10 mouse cellular contexts compared by ENCODE assay signal in the genomic region with DNA sequence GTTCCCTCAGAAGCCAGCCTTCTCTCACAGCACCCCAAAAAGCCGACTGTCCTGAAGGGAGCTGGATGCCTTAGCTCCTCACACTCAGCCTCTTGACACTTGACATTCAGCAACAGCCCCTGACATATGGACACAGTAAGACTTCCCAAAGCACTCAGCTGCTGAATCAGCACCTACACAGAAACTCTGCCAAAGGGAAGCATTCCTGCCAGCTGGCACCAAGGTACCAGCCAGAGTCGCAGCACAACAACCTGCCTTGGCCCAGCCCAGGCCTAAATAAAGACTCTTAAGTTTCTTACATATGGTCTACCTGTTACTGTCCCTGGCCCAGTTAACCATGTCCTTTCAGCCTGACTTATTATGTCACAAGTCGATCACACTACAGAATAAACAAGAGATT. TPM values are rescaled to one million over a fixed set of nuclear protein-coding genes. Genes with fewer than 3 reads are reported as not detected.
DNase-seq lines count a peak whose midpoint lies in the region; ATAC-seq lines count a peak whose summit lies in the region.
"Had no signal": no experiment of that assay in that cellular context is flagged by ENCODE, and none has a peak within 500 bp of the region (broad histone marks: within the 10 kb centered on the region; RNA-seq: fewer than 3 reads in every experiment).

No protein-coding gene starts in this region.

- ATAC-seq in heart, embryonic 11.5 days (replicated peaks; ENCODE audit: insufficient number of reproducible peaks, low FRiP score, low TSS enrichment), result no peak

- no peak overlapping the region for H3K4me2 ChIP-seq in heart, embryonic 11.5 days
- H3K4me2 ChIP-seq: liver, embryonic 13.5 days had no signal

- no peaks in the 10 kb centered on the region for H3K4me1 ChIP-seq in heart, embryonic 11.5 days (ENCODE audit: control insufficient read depth, insufficient read depth, low read length)
- H3K4me1 ChIP-seq in brown adipose tissue, adult 24 weeks (ENCODE audit: control insufficient read depth, insufficient read depth, insufficient read length, low read length), result peaks cover 4% of the 10 kb centered on the region; the same call in 1 of the 2 replicates
- H3K4me1 ChIP-seq in forebrain, embryonic 10.5 days, result no peaks in the 10 kb centered on the region
- H3K4me1 ChIP-seq: liver, embryonic 13.5 days had no signal

- no peak overlapping the region for H3K9ac ChIP-seq in heart, embryonic 11.5 days (ENCODE audit: low read depth, low read length)
- H3K9ac ChIP-seq: liver, embryonic 13.5 days had no signal

- H3K9me3 ChIP-seq in heart, embryonic 11.5 days (replicated peaks; ENCODE audit: control insufficient read depth, low read length), result no peaks in the 10 kb centered on the region
- no peaks in the 10 kb centered on the region for H3K9me3 ChIP-seq in forebrain, embryonic 10.5 days
- H3K9me3 ChIP-seq: liver, embryonic 13.5 days had no signal

- 92% methylated on average over 3 of the region's 3 CpGs for WGBS in heart, embryonic 11.5 days (ENCODE audit: insufficient replicate concordance)
- whole genome bisulfite sequencing in forebrain, embryonic 10.5 days, result 90% methylated on average over 3 of the region's 3 CpGs

- peak; percentile 29 for DNase-seq in heart, adult 8-10 months (ENCODE audit: low spot score)
- DNase-seq in adipocyte (ENCODE audit: low spot score), result peak; percentile 91
- peak; percentile 75 for DNase-seq in gastrocnemius, postnatal 25 days
- DNase-seq in thymus, postnatal 10 days (ENCODE audit: low spot score in 2 of 2), result no peak
- no peak for DNase-seq in forebrain, embryonic 10.5 days (ENCODE audit: extremely low spot score, low spot score)
- DNase-seq: liver, embryonic 13.5 days had no signal

- H3K4me3 ChIP-seq in heart, embryonic 11.5 days (ENCODE audit: low read depth, low read length), result no peak overlapping the region
- no peak overlapping the region for H3K4me3 ChIP-seq in brown adipose tissue, adult 24 weeks (ENCODE audit: insufficient read depth, low read depth, low read length)
- H3K4me3 ChIP-seq in forebrain, embryonic 10.5 days, result no peak overlapping the region
- H3K4me3 ChIP-seq: erythroblast, embryonic 14.5 days; liver, embryonic 13.5 days; myocyte had no signal

- no peak overlapping the region for H3K27ac ChIP-seq in heart, embryonic 11.5 days (ENCODE audit: low read depth, low read length)
- H3K27ac ChIP-seq in brown adipose tissue, adult 24 weeks (replicated peaks; ENCODE audit: low read depth, low read length), result peak overlapping the region; percentile 45; the same call in 1 of the 2 replicates
- H3K27ac ChIP-seq in forebrain, embryonic 10.5 days, result no peak overlapping the region
- H3K27ac ChIP-seq: liver, embryonic 13.5 days had no signal

- no peaks in the 10 kb centered on the region for H3K27me3 ChIP-seq in heart, embryonic 11.5 days (ENCODE audit: control insufficient read depth, insufficient read depth, low read length)
- no peaks in the 10 kb centered on the region for H3K27me3 ChIP-seq in forebrain, embryonic 10.5 days (ENCODE audit: poor library complexity, severe bottlenecking)
- H3K27me3 ChIP-seq: liver, embryonic 13.5 days had no signal

- H3K36me3 ChIP-seq in heart, embryonic 11.5 days (ENCODE audit: control insufficient read depth, insufficient read depth, low read length), result peaks cover 36% of the 10 kb centered on the region
- peaks cover 99% of the 10 kb centered on the region for H3K36me3 ChIP-seq in forebrain, embryonic 10.5 days (replicated peaks)

RNA-seq across cellular contexts. Expression of a gene that starts 8.4 kb away (rescaled TPM):
- 100 to 1,000 TPM in 1 of 4 experiments, 10 to 100 TPM in 3; 93.5 to 102 (median 96.6) TPM for total RNA-seq in heart, adult 8-10 months (2022)
- polyA plus RNA-seq in heart, embryonic 11.5 days (2014; fragmentation: Nextera tagmentation; extraction: Ambion mirVana), result 126 and 137 TPM in 2 replicates
- polyA plus RNA-seq in brown adipose tissue, adult 24 weeks (2012; ENCODE audit: insufficient read depth, insufficient read length, missing spikeins), result 122 and 176 TPM in 2 replicates
- 100 to 1,000 TPM; 145 to 160 TPM for total RNA-seq in gastrocnemius, postnatal 25 days (2021)
- 201 and 202 TPM in 2 replicates for polyA plus RNA-seq in forebrain, embryonic 10.5 days (2016; fragmentation: Nextera tagmentation; extraction: Ambion mirVana)

RNA-seq across cellular contexts. Expression of a gene that starts 18.0 kb away (rescaled TPM):
- total RNA-seq in heart, adult 8-10 months (2022), result 1 to 10 TPM; 4.1 to 6.6 (median 5.0) TPM
- 17.6 and 18.4 TPM in 2 replicates for polyA plus RNA-seq in heart, embryonic 11.5 days (2014; fragmentation: Nextera tagmentation; extraction: Ambion mirVana)
- 3.7 and 6.7 TPM in 2 replicates for polyA plus RNA-seq in brown adipose tissue, adult 24 weeks (2012; ENCODE audit: insufficient read depth, insufficient read length, missing spikeins)
- 1 to 10 TPM; 2.3 to 3.2 TPM for total RNA-seq in gastrocnemius, postnatal 25 days (2021)
- 23.3 and 26.5 TPM in 2 replicates for polyA plus RNA-seq in forebrain, embryonic 10.5 days (2016; fragmentation: Nextera tagmentation; extraction: Ambion mirVana)
- polyA plus RNA-seq: erythroblast, embryonic 14.5 days had no signal

RNA-seq across cellular contexts. Expression of a gene that starts 33.1 kb away (rescaled TPM):
- total RNA-seq in heart, adult 8-10 months (2022), result 10 to 100 TPM; 14.5 to 18.3 (median 16.0) TPM
- 61.8 and 65.6 TPM in 2 replicates for polyA plus RNA-seq in heart, embryonic 11.5 days (2014; fragmentation: Nextera tagmentation; extraction: Ambion mirVana)
- polyA plus RNA-seq in brown adipose tissue, adult 24 weeks (2012; ENCODE audit: insufficient read depth, insufficient read length, missing spikeins), result 16.0 and 18.0 TPM in 2 replicates
- 10 to 100 TPM; 16.5 to 17.4 TPM for total RNA-seq in gastrocnemius, postnatal 25 days (2021)
- polyA plus RNA-seq in forebrain, embryonic 10.5 days (2016; fragmentation: Nextera tagmentation; extraction: Ambion mirVana), result 99.8 and 111 TPM in 2 replicates

RNA-seq across cellular contexts. Expression of a gene that starts 33.2 kb away (rescaled TPM):
- total RNA-seq in heart, adult 8-10 months (2022), result 100 to 1,000 TPM; 178 to 218 (median 190) TPM
- 225 and 241 TPM in 2 replicates for polyA plus RNA-seq in heart, embryonic 11.5 days (2014; fragmentation: Nextera tagmentation; extraction: Ambion mirVana)
- polyA plus RNA-seq in brown adipose tissue, adult 24 weeks (2012; ENCODE audit: insufficient read depth, insufficient read length, missing spikeins), result 305 and 329 TPM in 2 replicates
- 100 to 1,000 TPM; 144 to 150 TPM for total RNA-seq in gastrocnemius, postnatal 25 days (2021)
- 143 and 144 TPM in 2 replicates for polyA plus RNA-seq in forebrain, embryonic 10.5 days (2016; fragmentation: Nextera tagmentation; extraction: Ambion mirVana)

RNA-seq across cellular contexts. Expression of a gene that starts 53.2 kb away (rescaled TPM):
- 1 to 10 TPM; 1.8 to 3.1 (median 2.4) TPM for total RNA-seq in heart, adult 8-10 months (2022)
- polyA plus RNA-seq in heart, embryonic 11.5 days (2014; fragmentation: Nextera tagmentation; extraction: Ambion mirVana), result 7.0 and 7.6 TPM in 2 replicates
- polyA plus RNA-seq in brown adipose tissue, adult 24 weeks (2012; ENCODE audit: insufficient read depth, insufficient read length, missing spikeins), result 2.6 TPM in 2 replicates
- 1 to 10 TPM; 1.7 TPM for total RNA-seq in gastrocnemius, postnatal 25 days (2021)
- polyA plus RNA-seq in forebrain, embryonic 10.5 days (2016; fragmentation: Nextera tagmentation; extraction: Ambion mirVana), result 14.3 and 16.4 TPM in 2 replicates

Comparison
In these comparisons a context has a peak if more than half of its experiments do, and no peak if none do; other contexts are left out.
1. DNase-seq: peak in heart, adult 8-10 months (single experiment), adipocyte (single experiment) and gastrocnemius, postnatal 25 days (single experiment); none in thymus, postnatal 10 days (0 of 2) and forebrain, embryonic 10.5 days (single experiment).